Mouse (Mus musculus): ENCODE data around the gene Mup7.
"Not testable (repeated sequence)": the region's sequence is repeated elsewhere in the genome, so short reads cannot be mapped to it uniquely, and the experiment has no call there.

The Mup7 gene

GRCm38 (mm10) chr4:60070375-60070774, at the start of gene Mup7:
Mup7 (minus strand) TSS chr4:60070475.
- not testable (repeated sequence) for DNase-seq (ENCODE audit: low read depth, low spot score)

- DNase-seq (ENCODE audit: low read depth, low spot score) = not testable (repeated sequence)
These were observed 9.6 kb upstream of the Mup7 start for GRCm38 (mm10) chr4:60079865-60080264.

GRCm38 (mm10) chr4:60029334-60030111, 40.8 kb downstream of the Mup7 start:
- not testable (repeated sequence) for DNase-seq (ENCODE audit: low read depth, low spot score)

- not testable (repeated sequence) for DNase-seq (ENCODE audit: low read depth, low spot score)
These were observed 50.1 kb downstream of the Mup7 start for GRCm38 (mm10) chr4:60020141-60020540.

Measured in ES-CJ7 (cell line).